Mouse (Mus musculus) neural tube, embryonic 11.5 days (tissue): Measurements from ENCODE around the gene Chpt1. TPM values are rescaled to one million over a fixed set of nuclear protein-coding genes. Genes with fewer than 3 reads are reported as not detected.

Experiments used
- ATAC-seq: fragments of 200-750 bp; cut with Nextera tagmentation; 2 replicates; pipeline ENCODE4 v1.8.0; 2017; ENCODE audit warnings: moderate number of reproducible peaks, mild to moderate bottlenecking, moderate TSS enrichment, moderate library complexity; ENCODE audit not compliant: insufficient read depth, low FRiP score, low TSS enrichment
- DNase-seq: peaks from one replicate; pipeline ENCODE4 v3.0.0-alpha.2; 2015; ENCODE audit warnings: low spot score
- H3K27ac ChIP-seq: fragments of 300-500 bp; sonication (generic); 2 replicates; pipeline ENCODE4 v1.5.1; 2014; ENCODE audit warnings: low read depth, mild to moderate bottlenecking, low read length
- H3K27me3 ChIP-seq: fragments of 300-500 bp; sonication (generic); 2 replicates; pipeline ENCODE4 v1.6.1; 2014; ENCODE audit warnings: mild to moderate bottlenecking, low read length, mixed read lengths; ENCODE audit not compliant: control insufficient read depth, insufficient read depth
- H3K36me3 ChIP-seq: fragments of 300-500 bp; sonication (generic); 2 replicates; pipeline ENCODE4 v1.6.1; 2014; ENCODE audit warnings: mild to moderate bottlenecking, low read length, moderate library complexity, mixed read lengths; ENCODE audit not compliant: control insufficient read depth, insufficient read depth
- H3K4me1 ChIP-seq: fragments of 300-500 bp; sonication (generic); 2 replicates; pipeline ENCODE4 v1.6.1; 2014; ENCODE audit warnings: low read length, mixed read lengths; ENCODE audit not compliant: control insufficient read depth, insufficient read depth
- H3K4me2 ChIP-seq: fragments of 300-500 bp; sonication (generic); 2 replicates; pipeline ENCODE4 v1.6.1; 2014; ENCODE audit warnings: low read depth, mild to moderate bottlenecking, moderate library complexity
- H3K4me3 ChIP-seq: fragments of 300-500 bp; sonication (generic); 2 replicates; pipeline ENCODE4 v1.5.1; 2014; ENCODE audit warnings: low read depth, low read length
- H3K9ac ChIP-seq: fragments of 300-500 bp; sonication (generic); 2 replicates; pipeline ENCODE4 v1.6.1; 2014; ENCODE audit warnings: mild to moderate bottlenecking, low read length
- H3K9me3 ChIP-seq: fragments of 300-500 bp; sonication (generic); 2 replicates; pipeline ENCODE4 v1.6.1; 2016; ENCODE audit warnings: low read length; ENCODE audit not compliant: control insufficient read depth
- WGBS: fragments of 180-500 bp; shearing (Covaris S2); extraction: QIAGEN DNeasy Blood & Tissue Kit; methylation state at CpG from one replicate; pipeline ENCODE4 v1.1.7; 2014; 5-methylcytosine and 5-hydroxymethylcytosine counted together
- polyA plus RNA-seq: library from polyadenylated mRNA; unstranded; fragments of >200 nt; fragmentation: Nextera tagmentation; extraction: Ambion mirVana; gene quantifications from 2 replicates; pipeline ENCODE4 v1.2.1, GENCODE M21; 2014

The Chpt1 gene
- polyA plus RNA-seq, 1 experiment from 2014 or later: 21.5 TPM

GRCm38 (mm10) chr10:88426158-88426816 lies 77.6 kb downstream of the Chpt1 start:
- H3K27me3 ChIP-seq: no peaks in the 10 kb centered on the region
- H3K27ac ChIP-seq: no peak overlapping the region
- peak; percentile 71 for DNase-seq
- H3K36me3 ChIP-seq: no peaks in the 10 kb centered on the region
- no peak overlapping the region for H3K4me3 ChIP-seq
- WGBS: 96% methylated on average over 2 of the region's 2 CpGs
- H3K4me2 ChIP-seq: no peak overlapping the region
- H3K4me1 ChIP-seq: no peaks in the 10 kb centered on the region
- H3K9me3 ChIP-seq: no peaks in the 10 kb centered on the region
- ATAC-seq: no peak; the same call in 1 of the 2 replicates
- no peak overlapping the region for H3K9ac ChIP-seq

GRCm38 (mm10) chr10:88420655-88421435 lies 83.0 kb downstream of the Chpt1 start:
- no peak for DNase-seq
- Histone ChIP-seq H3K9ac (no peak overlapping the region), H3K9me3 (no peaks in the 10 kb centered on the region), H3K27me3 (no peaks in the 10 kb centered on the region), H3K4me2 (no peak overlapping the region), H3K36me3 (no peaks in the 10 kb centered on the region), H3K27ac (no peak overlapping the region), H3K4me3 (no peak overlapping the region), H3K4me1 (no peaks in the 10 kb centered on the region)
- WGBS: 94% methylated on average over 19 of the region's 19 CpGs
- ATAC-seq: no peak

GRCm38 (mm10) chr10:88420141-88420541 lies 83.7 kb downstream of the Chpt1 start:
- ATAC-seq: no peak
- no peak overlapping the region for H3K4me2 ChIP-seq
- WGBS: 71% methylated on average over 11 of the region's 11 CpGs
- H3K9ac ChIP-seq: no peak overlapping the region
- H3K4me1 ChIP-seq: no peaks in the 10 kb centered on the region
- H3K4me3 ChIP-seq: no peak overlapping the region
- no peak overlapping the region for H3K27ac ChIP-seq
- no peaks in the 10 kb centered on the region for H3K9me3 ChIP-seq
- no peaks in the 10 kb centered on the region for H3K27me3 ChIP-seq
- no peak for DNase-seq
- H3K36me3 ChIP-seq: no peaks in the 10 kb centered on the region

- 89% methylated on average over 5 of the region's 5 CpGs for WGBS
- no peak overlapping the region for H3K4me2 ChIP-seq
- ATAC-seq: no peak
- H3K9ac ChIP-seq: no peak overlapping the region
- H3K36me3 ChIP-seq: no peaks in the 10 kb centered on the region
- H3K27me3 ChIP-seq: no peaks in the 10 kb centered on the region
- H3K4me3 ChIP-seq: no peak overlapping the region
- no peaks in the 10 kb centered on the region for H3K9me3 ChIP-seq
- H3K27ac ChIP-seq: no peak overlapping the region
- H3K4me1 ChIP-seq: no peaks in the 10 kb centered on the region
- DNase-seq: no peak
These were observed 86.2 kb downstream of the Chpt1 start for GRCm38 (mm10) chr10:88417686-88418085.

- 59% methylated on average over 17 of the region's 17 CpGs for WGBS
- Histone ChIP-seq H3K27me3 (no peaks in the 10 kb centered on the region), H3K36me3 (no peaks in the 10 kb centered on the region), H3K4me2 (no peak overlapping the region), H3K4me1 (no peaks in the 10 kb centered on the region), H3K9me3 (no peaks in the 10 kb centered on the region), H3K4me3 (no peak overlapping the region), H3K27ac (no peak overlapping the region), H3K9ac (no peak overlapping the region)
- DNase-seq (no peak), ATAC-seq (no peak)
These were observed 91.4 kb downstream of the Chpt1 start for GRCm38 (mm10) chr10:88412290-88412995.

GRCm38 (mm10) chr10:88409751-88410150 lies 94.1 kb downstream of the Chpt1 start:
- H3K4me3 ChIP-seq: no peak overlapping the region
- no peaks in the 10 kb centered on the region for H3K4me1 ChIP-seq
- no peaks in the 10 kb centered on the region for H3K9me3 ChIP-seq
- DNase-seq (no peak), ATAC-seq (no peak)
- H3K9ac ChIP-seq: no peak overlapping the region
- H3K27ac ChIP-seq: no peak overlapping the region
- H3K27me3 ChIP-seq: no peaks in the 10 kb centered on the region
- WGBS: 77% methylated on average over 2 of the region's 2 CpGs
- H3K36me3 ChIP-seq: no peaks in the 10 kb centered on the region
- no peak overlapping the region for H3K4me2 ChIP-seq

GRCm38 (mm10) chr10:88407875-88408631 lies 95.8 kb downstream of the Chpt1 start:
- Histone ChIP-seq H3K36me3 (no peaks in the 10 kb centered on the region), H3K4me3 (no peak overlapping the region), H3K4me2 (no peak overlapping the region), H3K27ac (no peak overlapping the region), H3K4me1 (no peaks in the 10 kb centered on the region), H3K9ac (no peak overlapping the region), H3K9me3 (no peaks in the 10 kb centered on the region), H3K27me3 (no peaks in the 10 kb centered on the region)
- DNase-seq (no peak), ATAC-seq (no peak)
- 90% methylated on average over 12 of the region's 12 CpGs for WGBS

- H3K27ac ChIP-seq: no peak overlapping the region
- no peak for DNase-seq
- no peaks in the 10 kb centered on the region for H3K9me3 ChIP-seq
- H3K4me1 ChIP-seq: no peaks in the 10 kb centered on the region
- H3K4me2 ChIP-seq: no peak overlapping the region
- no peaks in the 10 kb centered on the region for H3K36me3 ChIP-seq
- 65% methylated on average over 7 of the region's 7 CpGs for WGBS
- no peak overlapping the region for H3K9ac ChIP-seq
- no peak for ATAC-seq
- no peaks in the 10 kb centered on the region for H3K27me3 ChIP-seq
- H3K4me3 ChIP-seq: no peak overlapping the region
These were observed 98.1 kb downstream of the Chpt1 start for GRCm38 (mm10) chr10:88405812-88406211.
